Comparison of ENCODE assay signal across 11 mouse cellular contexts in the genomic region with DNA sequence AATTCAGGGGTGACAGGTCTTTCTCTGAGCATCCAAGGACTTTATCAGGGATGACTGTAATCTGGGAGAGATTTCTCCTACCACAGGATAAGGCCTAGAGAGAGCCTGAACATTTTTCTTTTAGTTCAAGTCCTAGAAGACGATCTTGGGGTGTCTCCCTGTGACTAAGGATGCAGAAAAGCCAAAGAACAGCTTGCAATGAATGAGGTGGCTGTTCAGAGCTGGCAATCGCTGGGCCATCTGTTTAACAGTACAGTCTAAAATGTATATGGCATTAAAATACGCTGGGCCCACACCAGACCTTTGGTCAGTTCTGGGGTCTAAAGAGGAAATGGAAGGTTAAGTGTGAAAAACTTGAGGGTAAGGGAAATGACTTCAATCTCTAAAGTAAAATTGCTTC.
DNase-seq lines count a peak whose midpoint lies in the region; ATAC-seq and TF ChIP-seq lines count a peak whose summit lies in the region.
"Had no signal": no experiment of that assay in that cellular context is flagged by ENCODE, and none has a peak within 500 bp of the region (broad histone marks: within the 10 kb centered on the region; RNA-seq: fewer than 3 reads in every experiment).

No protein-coding gene starts in this region.

- H3K27ac ChIP-seq in gastrocnemius, adult 2 months: peak overlapping the region; percentile 53
- peak overlapping the region; percentile 31 for H3K27ac ChIP-seq in kidney, adult 2 months (ENCODE audit: insufficient read depth, low read depth, low read length)
- peak overlapping the region; percentile 46; the same call in 1 of the 2 replicates for H3K27ac ChIP-seq in neural tube, embryonic 11.5 days (ENCODE audit: low read depth, low read length)
- peak overlapping the region; percentile 21; the same call in 1 of the 2 replicates for H3K27ac ChIP-seq in olfactory bulb, adult 2 months (ENCODE audit: insufficient read depth, low read depth, low read length)
- H3K27ac ChIP-seq: neural tube, embryonic 12.5 days had no signal

- intact Hi-C loops in gastrocnemius, adult 2 months (cut with DNase I): no loop called here

- TF ChIP-seq POLR2A in kidney, adult 2 months (IDR thresholded peaks at IDR 0.05; ENCODE audit: low read depth, low read length): no peak
- no peak for TF ChIP-seq POLR2A in olfactory bulb, adult 2 months (IDR thresholded peaks at IDR 0.05; ENCODE audit: insufficient read depth, low read depth, low read length)

- no peak for ATAC-seq in neural tube, embryonic 11.5 days (ENCODE audit: insufficient read depth, low FRiP score, low TSS enrichment)
- no peak for ATAC-seq in CD4-positive, CD25-positive, alpha-beta regulatory T cell, adult 4 months

- 62% methylated on average over 3 of the region's 3 CpGs for WGBS in kidney, adult 2 months
- 72% methylated on average over 3 of the region's 3 CpGs for WGBS in neural tube, embryonic 11.5 days
- 59% methylated on average over 3 of the region's 3 CpGs for WGBS in olfactory bulb, adult 2 months

- DNase-seq in gastrocnemius, adult 2 months: no peak
- no peak for DNase-seq in gastrocnemius, postnatal 10 days
- DNase-seq in kidney, adult 2 months: no peak
- no peak for DNase-seq in kidney, postnatal 36 days
- no peak for DNase-seq in neural tube, embryonic 11.5 days (ENCODE audit: low spot score)
- no peak for DNase-seq in neural tube, embryonic 10.5 days (ENCODE audit: extremely low spot score, low spot score)
- DNase-seq: lung, adult 2 months; right cerebral cortex, postnatal 4 days had no signal

- no peaks in the 10 kb centered on the region for H3K9me3 ChIP-seq in neural tube, embryonic 11.5 days (ENCODE audit: control insufficient read depth, low read length)
- H3K9me3 ChIP-seq: neural tube, embryonic 12.5 days had no signal

- no peak overlapping the region for H3K4me3 ChIP-seq in gastrocnemius, adult 2 months
- H3K4me3 ChIP-seq in kidney, adult 2 months (ENCODE audit: insufficient read depth, low read depth, low read length): no peak overlapping the region
- H3K4me3 ChIP-seq in neural tube, embryonic 11.5 days (ENCODE audit: low read depth, low read length): no peak overlapping the region
- no peak overlapping the region for H3K4me3 ChIP-seq in olfactory bulb, adult 2 months (ENCODE audit: insufficient read depth, low read depth, low read length)
- H3K4me3 ChIP-seq: neural tube, embryonic 12.5 days had no signal

- no peaks in the 10 kb centered on the region for H3K36me3 ChIP-seq in kidney, adult 2 months (ENCODE audit: control insufficient read depth, insufficient read depth, low read length)
- no peaks in the 10 kb centered on the region for H3K36me3 ChIP-seq in neural tube, embryonic 11.5 days (ENCODE audit: control insufficient read depth, insufficient read depth, low read length)
- H3K36me3 ChIP-seq: neural tube, embryonic 12.5 days had no signal

- no peak overlapping the region for H3K9ac ChIP-seq in neural tube, embryonic 11.5 days (ENCODE audit: low read length)
- H3K9ac ChIP-seq: neural tube, embryonic 12.5 days had no signal

- no peak for TF ChIP-seq CTCF in gastrocnemius, adult 2 months (IDR thresholded peaks at IDR 0.05)
- TF ChIP-seq CTCF in kidney, adult 2 months (conservative IDR thresholded peaks at IDR 0.05; ENCODE audit: insufficient read depth, insufficient read length, low read depth, low read length): no peak
- no peak for TF ChIP-seq CTCF in olfactory bulb, adult 2 months (IDR thresholded peaks at IDR 0.05; ENCODE audit: insufficient read depth, low read depth, low read length)

- H3K27me3 ChIP-seq in kidney, adult 2 months (replicated peaks; ENCODE audit: control insufficient read depth, insufficient read depth, low read length): no peaks in the 10 kb centered on the region
- no peaks in the 10 kb centered on the region for H3K27me3 ChIP-seq in neural tube, embryonic 11.5 days (ENCODE audit: control insufficient read depth, insufficient read depth, low read length)
- H3K27me3 ChIP-seq: neural tube, embryonic 12.5 days had no signal

- H3K4me2 ChIP-seq in neural tube, embryonic 11.5 days (ENCODE audit: low read depth): no peak overlapping the region
- H3K4me2 ChIP-seq: neural tube, embryonic 12.5 days had no signal

- 0 out of 2 replicates have a peak, but pooled peaks cover 3% of the 10 kb centered on the region for H3K4me1 ChIP-seq in kidney, adult 2 months (ENCODE audit: control insufficient read depth, insufficient read depth, low read length)
- no peaks in the 10 kb centered on the region for H3K4me1 ChIP-seq in neural tube, embryonic 11.5 days (ENCODE audit: control insufficient read depth, insufficient read depth, low read length)
- H3K4me1 ChIP-seq in olfactory bulb, adult 2 months (ENCODE audit: control insufficient read depth, insufficient read depth, low read length): peaks cover 12% of the 10 kb centered on the region
